Mouse (Mus musculus) frontal cortex, postnatal 10 days (tissue): ENCODE results near the gene Dnph1.

Experiments
- DNase-seq, 2 experiments: peaks; one replicate each; pipeline ENCODE4 v3.0.0; 2022; ENCODE audit warnings: low spot score in 2 of 2, mixed read lengths in 1 of 2

Dnph1 gene

DNA sequence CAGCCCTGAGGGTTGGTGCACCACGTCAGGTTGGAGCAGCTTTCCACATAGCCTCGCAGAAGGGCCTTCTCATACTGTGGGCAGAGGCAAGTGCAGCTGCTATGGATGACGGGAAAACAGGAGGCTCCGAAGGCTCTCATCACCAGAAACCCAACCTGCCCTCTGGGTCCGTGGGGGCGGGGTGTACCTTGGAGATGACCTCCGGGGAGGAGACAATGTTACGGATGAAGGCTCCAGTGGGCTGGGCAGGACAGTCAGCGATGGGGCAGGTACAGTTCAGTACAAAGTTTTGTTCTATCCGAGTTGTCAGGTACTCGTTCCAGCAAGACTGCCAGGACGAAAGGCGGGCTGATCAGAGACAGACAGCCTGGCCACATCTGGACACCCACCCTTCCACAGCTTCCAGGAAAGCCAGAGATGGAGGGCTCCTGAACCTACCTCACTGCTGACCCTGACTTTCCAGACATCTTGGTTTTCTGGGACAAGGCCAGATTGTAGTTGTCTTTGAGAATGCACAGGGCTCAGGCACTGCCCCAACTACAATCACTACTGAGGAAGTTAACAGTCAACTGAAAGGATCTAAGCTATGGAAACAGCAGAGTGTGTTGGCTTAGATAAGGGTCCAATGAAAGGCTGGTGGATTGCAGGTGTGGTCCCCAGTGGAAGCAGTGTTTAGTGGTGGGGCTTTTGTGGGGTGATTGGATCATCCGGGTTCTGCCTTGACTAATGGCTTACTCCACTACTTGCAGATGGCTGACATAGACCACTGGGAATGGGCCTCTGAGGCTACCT lies 7.5 kb downstream of the Dnph1 start:
- no peak for DNase-seq

DNA sequence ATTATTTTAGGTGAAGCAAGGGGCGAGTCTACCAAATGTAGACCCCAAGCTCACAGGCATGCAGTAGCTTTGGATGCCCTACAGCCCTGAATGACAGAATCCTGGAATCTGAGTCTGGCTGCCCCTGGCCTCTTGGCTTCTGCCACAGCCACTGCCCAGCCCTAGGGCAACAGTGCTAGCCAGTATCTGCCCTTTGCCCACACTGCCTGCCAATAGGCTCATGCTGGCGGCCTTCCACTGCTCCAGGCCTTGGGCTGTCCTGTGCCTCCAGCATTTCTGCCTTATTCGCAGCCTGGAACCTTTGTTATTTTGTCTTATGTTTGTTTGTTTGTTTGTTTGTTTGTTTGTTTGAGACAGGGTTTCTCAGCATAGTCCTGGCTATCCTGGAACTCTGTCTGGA lies 9.1 kb downstream of the Dnph1 start:
- DNase-seq, result no peak

DNA sequence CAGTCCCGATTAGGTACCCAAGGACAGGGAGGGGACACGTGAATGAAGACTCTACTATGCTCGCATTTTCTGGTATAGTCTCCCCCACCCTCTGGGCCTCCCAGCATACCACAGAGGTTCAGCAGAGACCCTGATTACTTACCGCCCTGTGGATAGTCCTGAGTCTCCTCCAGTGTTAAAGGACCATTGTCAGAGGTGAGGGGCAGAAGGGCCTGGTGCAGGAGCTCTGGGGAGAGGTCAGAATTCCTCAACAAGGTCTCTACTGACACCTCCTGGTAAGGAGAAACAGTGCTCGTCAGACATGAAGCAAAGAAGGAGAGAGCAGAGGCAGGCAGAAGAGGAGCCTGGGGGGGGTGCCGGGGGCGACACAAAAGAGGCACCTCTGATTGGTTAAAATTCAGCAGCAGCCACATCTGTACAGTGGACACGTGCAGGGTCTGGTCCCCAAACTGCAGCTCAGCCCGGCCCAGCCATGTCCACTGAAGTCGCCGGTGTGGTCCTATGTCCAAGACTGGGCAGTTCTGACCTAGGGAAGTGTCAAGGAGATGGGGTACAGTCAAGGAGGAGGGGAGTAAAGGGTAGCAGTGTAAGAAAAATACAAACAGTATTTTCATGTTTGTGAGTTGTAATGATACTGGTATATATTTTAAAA lies 14.7 kb downstream of the Dnph1 start:
- no peak for DNase-seq

DNA sequence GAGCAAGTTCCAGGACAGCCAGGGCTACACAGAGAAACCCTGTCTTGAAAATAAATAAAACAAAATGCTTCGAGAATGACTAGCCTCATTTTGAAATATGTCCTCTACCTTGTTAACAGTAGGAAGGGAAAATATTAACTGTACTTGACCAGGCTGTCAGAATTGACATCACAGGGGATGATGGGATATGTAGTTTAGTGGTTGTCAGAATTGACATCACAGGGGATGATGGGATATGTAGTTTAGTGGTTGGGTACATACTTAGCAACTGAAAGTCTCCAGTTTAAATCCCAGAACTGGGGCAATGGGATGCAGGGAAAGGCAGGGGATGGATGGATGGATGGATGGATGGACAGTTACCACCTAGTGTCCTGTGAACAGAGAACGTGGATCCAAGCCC lies 16.8 kb downstream of the Dnph1 start:
- no peak for DNase-seq

DNA sequence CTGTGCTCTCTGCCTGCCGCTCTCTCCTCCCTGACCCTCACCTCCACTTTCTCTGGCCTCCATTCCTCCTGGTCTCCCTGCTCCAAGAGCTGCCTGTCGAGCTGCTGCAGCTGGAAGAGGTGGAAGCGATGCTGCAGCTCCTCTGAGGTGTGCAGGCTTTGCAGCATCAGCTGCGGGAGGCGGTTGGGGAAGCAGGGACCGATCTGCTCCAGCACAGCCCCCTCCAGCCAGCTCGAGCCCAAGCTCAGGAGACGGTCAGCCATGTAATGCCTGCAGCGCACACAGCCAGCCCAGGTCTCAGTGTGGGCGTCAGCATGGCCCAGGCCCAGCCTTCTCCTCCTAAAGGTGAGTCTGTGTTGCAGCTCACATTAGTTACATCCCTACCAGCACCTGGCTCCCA lies 23.5 kb downstream of the Dnph1 start:
- no peak for DNase-seq

DNA sequence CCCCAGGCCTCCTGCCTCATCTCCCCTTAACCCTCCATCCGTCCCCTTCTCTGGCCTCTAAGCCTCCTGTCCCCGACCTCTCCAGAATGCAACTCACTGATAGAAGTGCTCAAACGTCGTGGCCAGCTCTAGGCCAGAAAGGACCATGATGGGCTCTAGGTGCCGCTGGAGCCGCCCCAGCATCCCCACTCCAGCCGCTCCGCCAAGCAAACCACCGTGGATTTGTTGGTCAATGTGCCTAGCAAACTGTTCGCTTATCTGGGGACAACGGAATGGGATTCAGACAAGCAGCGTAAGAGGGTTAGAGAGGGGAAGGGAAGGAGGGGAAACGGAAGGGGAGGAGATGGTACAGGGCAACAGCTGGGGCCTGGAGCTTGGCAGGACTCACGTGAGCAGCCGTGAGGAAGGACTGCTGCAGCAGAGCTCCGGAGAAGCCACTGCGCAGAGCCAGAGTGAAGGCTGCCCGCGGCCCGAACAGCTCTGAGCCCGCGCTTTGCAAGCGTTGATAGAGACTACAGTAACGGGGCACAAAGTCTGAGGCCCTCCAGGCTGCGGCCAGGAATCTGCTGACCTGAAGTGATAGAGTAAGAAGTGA lies 24.0 kb downstream of the Dnph1 start:
- DNase-seq, result no peak

DNA sequence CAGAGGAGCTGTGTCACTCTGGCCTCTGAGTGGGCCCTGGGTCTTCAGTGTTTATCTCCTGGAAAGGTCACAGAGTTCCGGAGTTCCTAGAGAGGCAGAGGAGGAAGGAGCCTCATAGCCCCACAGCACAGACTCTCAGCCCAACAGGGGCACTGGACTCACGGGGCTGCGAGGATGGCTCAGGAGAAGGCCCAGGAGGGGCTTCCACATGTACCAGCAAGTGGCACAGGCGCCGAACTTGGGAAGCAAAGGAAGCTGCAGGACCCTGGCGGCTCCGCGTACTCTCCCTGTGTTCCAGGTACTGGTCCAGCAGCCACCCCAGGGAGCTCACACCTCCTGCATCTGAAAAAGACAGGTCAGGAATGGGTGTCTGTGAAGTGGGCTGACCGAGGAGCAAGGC lies 24.7 kb downstream of the Dnph1 start:
- DNase-seq, result no peak

DNA sequence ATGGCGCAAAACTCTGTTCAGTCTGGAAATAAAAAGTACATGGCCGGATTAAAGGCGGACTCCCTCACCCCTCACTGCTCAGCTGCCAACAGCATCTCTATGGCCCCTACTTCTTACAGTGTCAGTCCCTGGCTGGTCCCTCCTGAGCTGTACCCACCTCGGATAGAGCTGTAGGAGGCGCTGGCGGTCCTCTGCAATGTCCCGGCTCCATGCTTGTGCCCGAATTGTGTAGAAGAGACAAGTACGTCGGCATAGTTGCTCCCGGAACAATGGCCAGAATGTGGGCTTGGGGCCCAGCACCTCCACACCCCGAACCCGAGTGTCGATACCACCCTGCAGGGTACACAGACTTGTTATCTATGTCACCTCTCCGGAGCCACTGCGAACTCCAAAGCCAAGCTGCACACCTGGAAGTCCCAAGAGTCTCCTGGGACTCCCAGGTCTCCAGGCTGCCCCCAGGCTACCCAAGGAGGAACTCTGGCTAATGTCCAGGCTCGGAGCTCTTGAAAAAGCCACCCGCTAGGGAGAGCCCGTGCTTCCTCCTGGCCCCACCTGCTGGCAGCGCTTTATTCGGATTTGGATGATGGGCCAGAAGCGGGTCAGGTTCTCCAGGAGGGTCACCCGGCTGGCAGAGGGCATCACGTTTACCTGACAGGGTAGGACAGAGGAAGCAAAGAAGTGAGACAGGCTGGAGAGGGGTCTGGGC lies 25.6 kb downstream of the Dnph1 start:
- DNase-seq, result no peak

DNA sequence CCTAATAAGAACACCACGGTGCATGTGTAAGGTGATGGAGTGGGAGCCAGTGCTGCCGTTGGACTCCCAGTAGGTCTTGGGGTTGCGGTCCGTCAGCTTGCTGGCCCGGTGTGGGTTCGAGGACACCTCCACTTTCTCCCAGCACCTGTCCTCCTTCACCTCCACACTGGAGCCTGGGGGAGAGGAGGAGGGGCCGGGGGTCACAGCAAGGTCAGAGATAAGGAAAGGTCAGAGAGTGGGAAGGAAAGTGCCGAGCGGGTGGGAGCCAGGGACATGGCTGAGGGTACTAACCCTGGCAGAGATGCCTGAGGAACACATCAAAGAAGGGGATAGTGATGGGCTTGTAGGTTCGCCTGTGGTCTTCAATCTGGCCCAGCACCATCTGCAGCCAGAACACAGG lies 28.6 kb downstream of the Dnph1 start:
- no peak for DNase-seq

DNA sequence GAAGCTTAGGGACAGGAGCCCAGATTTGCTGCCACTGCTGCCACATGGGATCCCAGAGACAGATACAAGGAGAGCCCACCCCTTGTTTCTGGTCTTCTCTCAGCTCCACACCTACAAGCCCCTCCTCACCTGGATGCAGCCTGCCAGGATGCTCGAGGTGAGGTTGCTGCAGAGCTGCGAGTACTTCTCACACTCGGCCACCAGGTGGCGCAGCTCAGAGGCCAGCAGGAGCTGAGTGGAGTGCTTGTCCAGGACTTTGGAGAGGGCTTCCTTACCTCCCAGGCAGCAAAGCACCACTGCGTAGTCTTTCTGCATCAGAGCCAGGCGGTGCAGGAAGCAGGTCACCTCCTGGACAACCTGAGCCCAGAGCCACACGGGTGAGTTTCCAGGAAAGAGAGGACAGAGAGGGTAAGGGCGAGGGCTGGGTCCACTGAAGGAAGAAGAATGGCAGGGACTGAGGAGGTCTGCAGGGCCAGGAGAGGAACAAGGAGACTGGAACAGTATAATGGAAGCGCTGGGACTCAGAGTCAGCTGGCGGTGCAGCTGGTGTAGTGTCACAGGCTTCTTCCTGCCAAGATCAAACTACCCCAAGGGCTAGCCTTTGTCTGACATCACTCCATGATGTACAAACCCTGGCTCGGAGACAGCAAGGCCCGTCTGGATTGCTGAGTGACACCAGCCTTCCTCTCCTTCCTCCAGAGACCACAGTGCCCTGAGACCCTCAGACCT lies 29.2 kb downstream of the Dnph1 start:
- peak in 1 of 2 experiments; percentile 62 for DNase-seq

DNA sequence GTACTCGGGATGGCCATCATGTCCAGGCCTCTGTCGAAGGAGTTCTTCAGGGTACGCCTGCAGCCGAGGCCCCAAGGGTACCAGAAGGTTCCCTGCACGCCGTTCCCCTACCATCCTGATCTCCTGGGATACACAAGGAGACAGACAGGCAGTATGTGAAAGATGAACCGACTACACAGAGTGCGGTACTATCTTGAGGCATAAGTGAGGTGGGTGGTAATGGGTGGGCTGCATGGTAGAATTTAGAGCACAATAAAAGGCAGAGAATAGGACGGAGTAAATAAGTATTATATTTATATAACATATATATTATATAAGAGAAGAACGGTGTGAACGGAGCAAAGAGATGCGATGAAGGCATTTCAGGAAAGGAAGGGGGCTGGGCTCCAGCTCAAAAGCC lies 47.1 kb downstream of the Dnph1 start:
- DNase-seq, result no peak

DNA sequence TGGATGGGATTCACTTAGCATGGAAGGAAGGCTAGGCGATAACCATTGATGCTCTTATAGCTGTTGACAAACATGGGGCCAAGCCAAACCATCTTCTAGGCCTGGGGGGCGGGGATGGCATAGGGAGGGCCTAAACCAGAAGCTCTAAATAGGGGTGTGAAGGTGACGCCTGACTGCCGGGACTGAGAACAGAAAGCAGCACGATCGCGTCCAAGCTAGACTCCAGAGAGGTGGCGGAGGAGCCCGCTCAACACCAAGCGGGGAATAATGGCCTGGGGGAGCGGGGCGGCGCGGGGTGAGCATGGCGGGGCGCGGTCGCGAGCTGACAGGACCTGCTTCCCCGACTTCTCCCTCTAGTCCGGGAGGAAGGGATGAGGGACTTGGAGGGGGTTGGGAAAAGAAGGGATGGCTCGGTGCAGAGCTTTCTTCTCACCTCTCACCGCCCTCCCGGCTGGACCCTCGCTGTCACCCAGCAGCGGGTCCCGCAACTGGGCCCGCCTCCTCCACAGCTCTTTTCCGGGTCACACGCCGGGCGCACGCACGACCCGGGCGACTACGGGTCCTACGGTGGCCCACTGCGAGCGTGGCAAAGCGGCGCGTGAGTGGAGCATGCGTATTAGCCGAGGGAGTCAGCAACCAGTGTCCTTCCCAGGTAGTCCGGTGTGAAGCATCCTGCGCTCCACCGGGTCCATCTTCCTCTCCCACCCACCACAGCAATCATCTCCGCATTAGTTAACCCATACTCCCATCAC lies 49.5 kb downstream of the Dnph1 start, which contains the start of gene Cul9:
Gene Cul9, minus strand, starts transcription at position 576 of the 752 bp plus-strand sequence.
- DNase-seq, result peak; percentile 78 to 86

DNA sequence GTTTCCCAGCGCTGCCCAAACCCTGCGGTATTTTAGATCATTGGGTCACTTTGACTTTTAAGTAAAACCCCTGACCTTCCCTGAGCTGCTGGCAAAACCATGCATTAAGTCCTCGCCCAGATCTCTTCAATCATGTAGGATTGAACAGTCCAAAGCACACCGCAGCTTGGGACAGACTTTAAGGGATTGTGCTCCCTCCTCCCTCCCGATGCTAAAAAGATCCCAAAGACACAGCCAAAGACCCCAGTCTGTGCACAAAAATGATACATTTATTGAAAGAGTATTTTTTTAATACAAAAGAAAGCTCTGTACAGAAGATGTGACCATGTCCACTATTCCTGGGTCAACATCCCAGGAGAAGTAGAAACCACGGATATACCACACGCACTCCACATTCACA lies 50.1 kb downstream of the Dnph1 start:
- DNase-seq, result no peak

DNA sequence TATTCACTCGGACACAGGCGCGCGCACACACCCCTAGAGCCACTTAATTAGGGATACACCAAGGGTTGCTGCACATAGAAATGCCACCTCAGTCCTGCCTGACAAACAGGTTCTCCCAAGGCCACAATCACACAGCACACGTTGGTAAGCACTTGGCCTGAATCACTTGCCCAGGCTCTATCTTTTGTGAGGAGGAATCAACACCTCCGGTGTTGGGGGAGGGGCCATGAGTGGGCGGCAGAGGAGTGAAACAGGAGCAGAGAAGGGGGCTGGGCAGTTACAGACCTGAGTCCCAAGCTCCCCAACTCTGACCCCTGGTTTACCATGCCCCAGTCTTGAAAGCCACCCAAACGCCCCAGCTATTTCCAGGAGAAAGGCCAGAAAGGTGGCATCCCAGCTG lies 50.5 kb downstream of the Dnph1 start:
- DNase-seq, result no peak

DNA sequence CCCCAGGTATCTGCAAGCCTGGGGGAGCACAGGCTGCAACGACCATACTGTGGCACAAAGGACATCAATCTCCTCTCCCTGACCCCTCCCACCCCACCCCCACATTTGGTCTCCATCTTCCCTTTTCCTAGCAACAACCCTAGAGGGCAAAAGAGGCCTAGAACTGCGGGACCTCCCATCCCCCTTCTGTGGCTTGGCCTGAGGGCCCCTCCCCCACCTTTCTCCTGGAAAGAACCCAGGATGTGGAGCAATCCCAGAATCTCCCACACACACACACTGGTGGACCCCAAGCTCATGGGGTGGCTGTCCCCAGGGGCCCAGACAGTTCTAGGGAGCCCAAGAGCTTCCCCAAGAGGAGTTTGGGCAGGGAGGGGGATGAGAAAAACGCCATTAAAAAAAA lies 51.4 kb downstream of the Dnph1 start:
- no peak for DNase-seq

DNA sequence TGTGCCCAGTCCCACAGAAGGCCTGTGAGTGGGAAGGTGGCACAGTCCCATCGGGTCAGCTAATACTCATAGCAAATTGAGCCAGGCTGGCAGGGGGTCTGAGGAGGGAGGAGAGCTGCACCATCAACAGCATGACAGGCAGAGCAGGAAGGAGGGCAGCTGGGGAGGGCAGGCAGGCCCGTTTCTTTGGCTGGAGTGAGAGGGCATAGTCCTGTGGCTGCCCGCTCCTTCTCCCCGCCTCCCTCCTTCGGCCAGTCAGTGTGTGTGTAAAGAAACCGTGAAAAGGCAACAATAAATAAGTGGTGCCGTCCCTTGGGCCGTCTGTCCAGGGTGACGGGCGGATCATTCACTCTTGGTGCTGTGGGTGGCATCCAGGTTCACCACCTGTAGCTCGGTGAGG lies 52.2 kb downstream of the Dnph1 start:
- DNase-seq, result no peak

DNA sequence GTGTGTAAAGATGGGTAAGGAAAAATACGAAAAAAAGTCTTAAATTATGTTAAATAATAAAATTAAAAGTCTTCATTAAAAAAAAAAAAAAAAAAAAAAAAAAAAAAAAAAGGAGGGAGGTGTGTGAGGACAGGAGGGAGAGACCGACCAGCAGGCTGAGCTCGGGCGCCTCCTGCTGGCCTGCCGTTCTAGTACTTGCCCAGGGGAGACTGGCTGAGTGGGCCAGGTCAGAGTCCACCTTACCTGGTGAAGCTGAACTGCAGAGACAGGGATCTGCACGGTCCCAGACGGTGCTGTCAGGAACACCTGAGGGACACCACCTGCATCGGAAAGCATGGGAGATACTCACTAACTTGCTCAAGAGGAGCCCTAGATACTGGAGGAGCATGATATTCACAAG lies 52.7 kb downstream of the Dnph1 start:
- DNase-seq, result no peak
